Mouse (Mus musculus): ENCODE data around the gene Wdr74. TPM values are rescaled to one million over a fixed set of nuclear protein-coding genes. Genes with fewer than 3 reads are reported as not detected.

The Wdr74 gene
- total and polyA plus RNA-seq, 3 experiments, result 208 to 803 (median 208) TPM

GRCm38 (mm10) chr19:8739646-8740045, 4.0 kb downstream of the Wdr74 start:
- Histone ChIP-seq H3K27me3 (ENCODE audit: control insufficient read depth in 1 of 2, insufficient read depth in 2 of 2, low read length in 2 of 2) (no peaks in the 10 kb centered on the region), H3K79me2 (ENCODE audit: control insufficient read depth, insufficient read depth, low read length, poor library complexity) (peaks cover 29% of the 10 kb centered on the region), H3K9ac (ENCODE audit: control insufficient read depth, low read depth, low read length, poor library complexity, severe bottlenecking) (no peak overlapping the region), H3K27ac (ENCODE audit: control insufficient read depth, low read depth, low read length) (no peak overlapping the region), H3K36me3 (ENCODE audit: control insufficient read depth in 1 of 2, insufficient read depth in 2 of 2, low read length in 2 of 2) (peaks cover 16 to 17% of the 10 kb centered on the region in 2 experiments), H3K4me1 (ENCODE audit: control insufficient read depth in 1 of 2, insufficient read depth in 2 of 2, low read length in 2 of 2) (peaks cover 8 to 13% of the 10 kb centered on the region in 2 experiments), H3K4me3 (ENCODE audit: control insufficient read depth in 1 of 2, insufficient read depth in 1 of 2, low read depth in 2 of 2, low read length in 2 of 2) (no peak overlapping the region), H3K9me3 (replicated peaks; ENCODE audit: insufficient read depth, low read length) (no peaks in the 10 kb centered on the region)
- no peak for DNase-seq (ENCODE audit: low read depth, low spot score)
- TF ChIP-seq ZNF384 (IDR thresholded peaks at IDR 0.05; ENCODE audit: low read depth, low read length), result no peak
- TF ChIP-seq MAFK (IDR thresholded peaks at IDR 0.05; ENCODE audit: borderline replicate concordance, low read depth, low read length), result no peak
- TF ChIP-seq HCFC1 (IDR thresholded peaks at IDR 0.05; ENCODE audit: low read depth, low read length), result no peak
- no peak for TF ChIP-seq ZC3H11A (IDR thresholded peaks at IDR 0.05; ENCODE audit: low read depth, low read length)
- no peak for TF ChIP-seq ELF1 (IDR thresholded peaks at IDR 0.05; ENCODE audit: low read depth, low read length)
- no peak for TF ChIP-seq POLR2AphosphoS5 (IDR thresholded peaks at IDR 0.05; ENCODE audit: borderline replicate concordance, low read depth, low read length)
- no peak for TF ChIP-seq SIN3A (IDR thresholded peaks at IDR 0.05; ENCODE audit: low read length)
- TF ChIP-seq CTCF (IDR thresholded peaks at IDR 0.05 in 2 of 3, conservative IDR thresholded peaks at IDR 0.05 in 1 of 3; ENCODE audit: control insufficient read depth in 1 of 3, insufficient read depth in 1 of 3, low read depth in 2 of 3, low read length in 3 of 3, poor library complexity in 1 of 3, severe bottlenecking in 1 of 3), result no peak
- TF ChIP-seq POLR2A (IDR thresholded peaks at IDR 0.05; ENCODE audit: control insufficient read depth in 1 of 2, insufficient read depth in 1 of 2, low read depth in 1 of 2, low read length in 2 of 2, poor library complexity in 1 of 2), result no peak

DNA sequence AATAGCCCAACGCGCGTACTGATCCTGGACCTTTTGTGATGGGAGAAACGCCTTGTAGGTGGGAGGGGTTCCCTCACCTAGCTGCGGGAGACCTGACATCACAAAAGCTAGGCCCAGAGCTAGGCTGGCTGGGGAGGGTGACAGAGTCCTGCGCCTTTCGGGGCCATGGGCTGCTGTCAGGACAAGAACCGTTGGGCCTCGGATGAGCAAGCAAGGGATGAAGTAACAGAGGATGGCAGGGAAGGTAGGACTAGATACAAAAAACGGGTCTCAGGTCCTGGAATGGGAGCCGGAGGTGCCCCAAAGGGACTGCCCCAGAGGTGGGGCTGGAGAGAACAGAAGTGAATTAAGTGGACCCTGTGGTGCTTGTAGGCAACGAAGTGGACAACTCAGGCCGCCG, 5.0 kb downstream of the Wdr74 start, which contains the start of gene 1700092M07Rik:
Gene 1700092M07Rik (plus strand): TSS at position 116 of the 400 bp plus-strand sequence.
- H3K4me3 ChIP-seq (ENCODE audit: control insufficient read depth in 1 of 2, insufficient read depth in 1 of 2, low read depth in 2 of 2, low read length in 2 of 2), result peak within 1 kb of the TSS; percentile 82 to 87
- H3K27me3 ChIP-seq (ENCODE audit: control insufficient read depth in 1 of 2, insufficient read depth in 2 of 2, low read length in 2 of 2), result no peaks in the 10 kb centered on the region
- TF ChIP-seq ZMIZ1 (IDR thresholded peaks at IDR 0.05; ENCODE audit: low read depth, low read length), result 0 out of 2 replicates have a peak, but pooled peaks have one; percentile 6
- no peak for TF ChIP-seq KAT2A (conservative IDR thresholded peaks at IDR 0.05; ENCODE audit: low read depth, low read length)
- TF ChIP-seq ELF1 (IDR thresholded peaks at IDR 0.05; ENCODE audit: low read depth, low read length), result no peak
- no peak for TF ChIP-seq MAX (IDR thresholded peaks at IDR 0.05; ENCODE audit: low read length)
- peaks cover 11 to 18% of the 10 kb centered on the region in 2 experiments for H3K36me3 ChIP-seq (ENCODE audit: control insufficient read depth in 1 of 2, insufficient read depth in 2 of 2, low read length in 2 of 2)
- no peaks in the 10 kb centered on the region for H3K9me3 ChIP-seq (replicated peaks; ENCODE audit: insufficient read depth, low read length)
- H3K27ac ChIP-seq (ENCODE audit: control insufficient read depth, low read depth, low read length), result peak within 1 kb of the TSS; percentile 89
- peaks cover 29% of the 10 kb centered on the region for H3K79me2 ChIP-seq (ENCODE audit: control insufficient read depth, insufficient read depth, low read length, poor library complexity)
- peaks cover 5 to 7% of the 10 kb centered on the region in 2 experiments for H3K4me1 ChIP-seq (ENCODE audit: control insufficient read depth in 1 of 2, insufficient read depth in 2 of 2, low read length in 2 of 2)
- H3K9ac ChIP-seq (ENCODE audit: control insufficient read depth, low read depth, low read length, poor library complexity, severe bottlenecking), result peak within 1 kb of the TSS; percentile 84
- no peak for DNase-seq (ENCODE audit: low read depth, low spot score)

DNA sequence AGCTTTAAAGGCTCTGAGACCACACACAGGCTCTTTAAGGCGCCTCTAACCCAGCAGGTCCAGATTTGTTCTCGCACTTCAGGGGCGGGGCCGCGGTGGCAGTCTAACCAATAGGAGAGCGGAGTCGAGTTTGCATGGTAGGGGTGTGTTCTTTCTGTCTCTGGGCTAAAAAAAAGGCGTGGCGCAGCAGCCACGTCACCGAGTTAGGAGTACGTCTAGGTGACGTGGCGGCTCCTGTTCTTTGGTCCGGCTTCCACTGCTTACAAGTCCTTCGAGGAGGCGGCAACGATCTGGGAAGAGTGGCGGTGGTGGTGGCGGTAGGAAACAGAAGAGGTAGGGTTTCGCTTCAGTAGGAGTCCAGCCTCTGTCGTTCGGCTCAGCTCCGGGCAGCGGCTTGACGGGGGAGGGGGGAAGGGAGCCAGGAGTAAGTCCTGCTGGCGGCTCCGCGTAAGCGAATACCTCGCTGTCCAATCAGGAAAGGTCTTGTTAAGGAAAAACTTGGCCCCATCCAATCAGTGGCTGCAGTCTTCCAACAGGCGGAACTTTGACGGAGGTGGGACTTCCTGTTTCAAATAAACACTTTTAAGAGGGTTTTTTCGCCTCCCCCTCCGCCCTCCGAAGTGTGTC, 5.7 kb downstream of the Wdr74 start, which contains the start of gene Stx5a:
Gene Stx5a (plus strand): TSS at position 171 of the 627 bp plus-strand sequence.
- Histone ChIP-seq H3K4me1 (ENCODE audit: control insufficient read depth in 1 of 2, insufficient read depth in 2 of 2, low read length in 2 of 2) (peaks cover 5 to 7% of the 10 kb centered on the region in 2 experiments), H3K9me3 (replicated peaks; ENCODE audit: insufficient read depth, low read length) (no peaks in the 10 kb centered on the region), H3K27ac (ENCODE audit: control insufficient read depth, low read depth, low read length) (peak within 1 kb of the TSS; percentile 89), H3K9ac (ENCODE audit: control insufficient read depth, low read depth, low read length, poor library complexity, severe bottlenecking) (peak within 1 kb of the TSS; percentile 84), H3K27me3 (ENCODE audit: control insufficient read depth in 1 of 2, insufficient read depth in 2 of 2, low read length in 2 of 2) (no peaks in the 10 kb centered on the region), H3K4me3 (ENCODE audit: control insufficient read depth in 1 of 2, insufficient read depth in 1 of 2, low read depth in 2 of 2, low read length in 2 of 2) (peak within 1 kb of the TSS; percentile 82 to 87), H3K79me2 (ENCODE audit: control insufficient read depth, insufficient read depth, low read length, poor library complexity) (peaks cover 22% of the 10 kb centered on the region), H3K36me3 (ENCODE audit: control insufficient read depth in 1 of 2, insufficient read depth in 2 of 2, low read length in 2 of 2) (peaks cover 11 to 21% of the 10 kb centered on the region in 2 experiments)
- DNase-seq (ENCODE audit: low read depth, low spot score), result peak; percentile 99
- TF ChIP-seq POLR2AphosphoS5 (IDR thresholded peaks at IDR 0.05; ENCODE audit: borderline replicate concordance, low read depth, low read length) (no peak), MXI1 (IDR thresholded peaks at IDR 0.05; ENCODE audit: low read depth, low read length) (peak; percentile 65), EP300 (IDR thresholded peaks at IDR 0.05; ENCODE audit: low read depth in 1 of 2, low read length in 2 of 2) (no peak; a peak in 1 of 4 replicates), BHLHE40 (IDR thresholded peaks at IDR 0.05; ENCODE audit: borderline replicate concordance, low read depth, low read length) (no peak), KAT2A (conservative IDR thresholded peaks at IDR 0.05; ENCODE audit: low read depth, low read length) (peak; percentile 62), MAFK (IDR thresholded peaks at IDR 0.05; ENCODE audit: borderline replicate concordance, low read depth, low read length) (no peak), RAD21 (IDR thresholded peaks at IDR 0.05; ENCODE audit: low read depth, low read length) (no peak), RCOR1 (IDR thresholded peaks at IDR 0.05; ENCODE audit: low read depth, low read length) (peak; percentile 34; the same call in 1 of the 2 replicates), HCFC1 (IDR thresholded peaks at IDR 0.05; ENCODE audit: low read depth, low read length) (peak; percentile 89), UBTF (IDR thresholded peaks at IDR 0.05; ENCODE audit: borderline replicate concordance, insufficient read depth, low read depth, low read length) (no peak), GATA1 (IDR thresholded peaks at IDR 0.05; ENCODE audit: low read depth, low read length) (no peak), MAX (IDR thresholded peaks at IDR 0.05; ENCODE audit: low read length) (0 out of 2 replicates have a peak, but pooled peaks have one; percentile 50), CHD1 (IDR thresholded peaks at IDR 0.05; ENCODE audit: low read depth, low read length) (no peak), CTCF (IDR thresholded peaks at IDR 0.05 in 2 of 3, conservative IDR thresholded peaks at IDR 0.05 in 1 of 3; ENCODE audit: control insufficient read depth in 1 of 3, insufficient read depth in 1 of 3, low read depth in 2 of 3, low read length in 3 of 3, poor library complexity in 1 of 3, severe bottlenecking in 1 of 3) (no peak), POLR2AphosphoS2 (IDR thresholded peaks at IDR 0.05; ENCODE audit: low read length) (peak; percentile 97), NRF1 (IDR thresholded peaks at IDR 0.05; ENCODE audit: insufficient read depth, low read depth, low read length, poor library complexity, severe bottlenecking) (0 out of 2 replicates have a peak, but pooled peaks have one; percentile 17), SIN3A (IDR thresholded peaks at IDR 0.05; ENCODE audit: low read length) (peak; percentile 87)
